Mouse (Mus musculus): ENCODE measurements around the gene Rasal1. TPM values are rescaled to one million over a fixed set of nuclear protein-coding genes. Genes with fewer than 3 reads are reported as not detected.

The Rasal1 gene
- polyA plus RNA-seq, 1 experiment from 2014 or later, result not detected

- H3K79me2 ChIP-seq (ENCODE audit: inconsistent target), result no peaks in the 10 kb centered on the region
- no peak overlapping the region for H3K27ac ChIP-seq
- no peak overlapping the region for H3K4me3 ChIP-seq (ENCODE audit: inconsistent target)
- 69% methylated on average over 5 of the region's 5 CpGs for WGBS (ENCODE audit: missing documents)
- H3K36me3 ChIP-seq (ENCODE audit: inconsistent target), result no peaks in the 10 kb centered on the region
These were observed 39.3 kb downstream of the Rasal1 start for GRCm38 (mm10) chr5:120687897-120688296.

DNA sequence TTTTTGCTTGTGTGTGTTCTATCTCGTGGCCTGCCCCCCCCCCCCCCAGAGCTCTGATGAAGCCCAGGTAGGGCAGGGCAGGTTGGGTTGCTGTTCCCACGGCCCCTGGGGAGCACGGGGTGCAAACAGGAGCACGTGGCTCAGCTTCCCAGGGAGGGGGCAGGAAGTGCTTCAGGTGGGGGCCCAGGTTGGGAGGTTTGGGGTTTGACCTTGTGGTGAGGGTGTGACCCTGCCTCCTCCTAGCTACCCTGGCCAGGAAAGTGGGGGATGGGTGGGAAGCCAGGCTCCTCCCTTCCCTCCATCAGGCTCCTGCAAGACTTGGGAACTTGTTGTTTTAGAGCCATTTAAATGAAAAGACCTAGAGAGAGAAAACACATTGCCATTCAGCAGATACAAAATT, 39.8 kb downstream of the Rasal1 start:
- H3K27ac ChIP-seq, result no peak overlapping the region
- no peaks in the 10 kb centered on the region for H3K79me2 ChIP-seq (ENCODE audit: inconsistent target)

GRCm38 (mm10) chr5:120690417-120690816, 41.8 kb downstream of the Rasal1 start:
- no peaks in the 10 kb centered on the region for H3K79me2 ChIP-seq (ENCODE audit: inconsistent target)
- WGBS (ENCODE audit: missing documents), result 94% methylated on average over 4 of the region's 4 CpGs
- H3K4me3 ChIP-seq (ENCODE audit: inconsistent target), result no peak overlapping the region
- H3K36me3 ChIP-seq (ENCODE audit: inconsistent target), result no peaks in the 10 kb centered on the region
- no peak overlapping the region for H3K27ac ChIP-seq

More for the DNA sequence above, 39.8 kb downstream of the Rasal1 start:
- Histone ChIP-seq H3K36me3 (ENCODE audit: inconsistent target) (no peaks in the 10 kb centered on the region), H3K4me3 (ENCODE audit: inconsistent target) (no peak overlapping the region)
- WGBS (ENCODE audit: missing documents), result 13% methylated on average over 4 of the region's 4 CpGs

GRCm38 (mm10) chr5:120692034-120692433, 43.4 kb downstream of the Rasal1 start:
- H3K36me3 ChIP-seq (ENCODE audit: inconsistent target), result no peaks in the 10 kb centered on the region
- no peak overlapping the region for H3K4me3 ChIP-seq (ENCODE audit: inconsistent target)
- WGBS (ENCODE audit: missing documents), result 77% methylated on average over 19 of the region's 19 CpGs
- H3K27ac ChIP-seq, result no peak overlapping the region
- H3K79me2 ChIP-seq (ENCODE audit: inconsistent target), result no peaks in the 10 kb centered on the region

DNA sequence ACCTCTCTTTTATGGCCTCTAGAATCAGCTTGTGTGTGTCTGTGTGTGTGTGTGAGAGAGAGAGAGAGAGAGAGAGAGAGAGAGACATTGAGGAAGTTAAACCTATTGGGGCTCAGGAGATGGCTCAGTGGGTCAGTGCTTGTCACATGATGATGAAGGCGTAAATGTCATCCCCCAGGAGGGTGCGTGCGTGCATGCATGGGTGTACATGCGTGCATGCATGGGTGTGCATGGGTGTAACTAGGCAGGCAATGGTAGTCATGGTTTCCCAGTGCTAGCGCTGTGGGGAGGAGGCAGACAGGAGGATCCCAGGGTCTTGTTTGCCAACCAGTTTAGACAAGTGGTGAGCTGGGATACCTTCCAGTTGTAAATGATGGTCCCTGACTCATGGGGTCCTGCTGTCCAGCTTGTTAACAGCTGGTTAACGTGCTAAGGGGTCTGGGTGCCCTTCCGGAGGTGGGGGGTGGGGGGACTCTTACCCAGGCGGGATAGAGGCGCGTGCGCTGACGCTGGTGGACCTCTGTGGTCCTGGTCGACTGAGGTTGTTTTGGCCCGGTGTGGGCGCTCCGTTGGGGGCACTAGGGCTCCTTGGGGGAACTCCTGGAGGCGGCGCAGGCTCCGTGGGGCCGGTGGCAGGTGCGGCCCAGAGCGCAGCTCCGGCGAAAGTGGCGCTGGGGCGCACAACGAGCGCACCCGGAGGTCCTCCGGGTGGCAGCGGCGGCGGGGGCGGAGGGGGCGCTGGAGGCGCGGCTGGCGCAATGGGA, 45.5 kb downstream of the Rasal1 start:
- H3K27ac ChIP-seq, result no peak overlapping the region
- 12% methylated on average over 31 of the region's 38 CpGs for WGBS (ENCODE audit: missing documents)

DNA sequence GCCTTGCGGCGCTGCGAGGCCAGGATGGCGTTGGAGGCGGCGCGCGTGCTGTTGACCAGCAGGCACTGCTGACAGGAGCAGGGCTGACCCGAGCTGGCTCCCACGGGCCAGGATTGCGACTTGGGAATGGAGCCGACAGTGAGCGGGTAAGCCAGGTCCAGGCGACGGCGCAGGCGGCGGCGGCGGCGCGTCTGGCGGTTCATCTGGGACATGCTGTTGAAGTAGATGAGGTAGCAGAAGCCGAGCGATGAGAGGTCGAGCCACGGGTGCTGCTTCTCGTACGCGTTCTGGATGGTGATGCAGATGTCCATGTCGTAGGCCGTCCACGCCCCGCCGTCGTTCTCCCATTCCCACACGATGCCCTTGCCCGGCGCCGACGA, 46.1 kb downstream of the Rasal1 start:
- H3K36me3 ChIP-seq (ENCODE audit: inconsistent target), result no peaks in the 10 kb centered on the region
- 8% methylated on average over 41 of the region's 41 CpGs for WGBS (ENCODE audit: missing documents)
- no peak overlapping the region for H3K4me3 ChIP-seq (ENCODE audit: inconsistent target)
- no peaks in the 10 kb centered on the region for H3K79me2 ChIP-seq (ENCODE audit: inconsistent target)
- no peak overlapping the region for H3K27ac ChIP-seq

More for the DNA sequence above, 45.5 kb downstream of the Rasal1 start:
- no peaks in the 10 kb centered on the region for H3K79me2 ChIP-seq (ENCODE audit: inconsistent target)
- no peaks in the 10 kb centered on the region for H3K36me3 ChIP-seq (ENCODE audit: inconsistent target)
- H3K4me3 ChIP-seq (ENCODE audit: inconsistent target), result no peak overlapping the region

- Histone ChIP-seq H3K79me2 (ENCODE audit: inconsistent target) (no peaks in the 10 kb centered on the region), H3K27ac (no peak overlapping the region), H3K36me3 (ENCODE audit: inconsistent target) (no peaks in the 10 kb centered on the region), H3K4me3 (ENCODE audit: inconsistent target) (no peak overlapping the region)
- WGBS (ENCODE audit: missing documents), result 77% methylated on average over 15 of the region's 16 CpGs
These were observed 47.6 kb downstream of the Rasal1 start for GRCm38 (mm10) chr5:120696057-120696743.

GRCm38 (mm10) chr5:120696865-120697264, 48.3 kb downstream of the Rasal1 start:
- no peak overlapping the region for H3K4me3 ChIP-seq (ENCODE audit: inconsistent target)
- 57% methylated on average over 4 of the region's 4 CpGs for WGBS (ENCODE audit: missing documents)
- H3K36me3 ChIP-seq (ENCODE audit: inconsistent target), result no peaks in the 10 kb centered on the region
- H3K79me2 ChIP-seq (ENCODE audit: inconsistent target), result no peaks in the 10 kb centered on the region
- H3K27ac ChIP-seq, result no peak overlapping the region

GRCm38 (mm10) chr5:120698181-120698580, 49.6 kb downstream of the Rasal1 start:
- H3K36me3 ChIP-seq (ENCODE audit: inconsistent target), result no peaks in the 10 kb centered on the region
- H3K27ac ChIP-seq, result no peak overlapping the region
- no peaks in the 10 kb centered on the region for H3K79me2 ChIP-seq (ENCODE audit: inconsistent target)
- WGBS (ENCODE audit: missing documents), result 68% methylated on average over 3 of the region's 3 CpGs
- no peak overlapping the region for H3K4me3 ChIP-seq (ENCODE audit: inconsistent target)

GRCm38 (mm10) chr5:120698801-120699391, 50.3 kb downstream of the Rasal1 start:
- 75% methylated on average over 16 of the region's 16 CpGs for WGBS (ENCODE audit: missing documents)
- no peaks in the 10 kb centered on the region for H3K36me3 ChIP-seq (ENCODE audit: inconsistent target)
- H3K4me3 ChIP-seq (ENCODE audit: inconsistent target), result no peak overlapping the region
- no peaks in the 10 kb centered on the region for H3K79me2 ChIP-seq (ENCODE audit: inconsistent target)
- no peak overlapping the region for H3K27ac ChIP-seq

- Histone ChIP-seq H3K4me3 (ENCODE audit: inconsistent target) (no peak overlapping the region), H3K36me3 (ENCODE audit: inconsistent target) (no peaks in the 10 kb centered on the region), H3K27ac (no peak overlapping the region), H3K79me2 (ENCODE audit: inconsistent target) (no peaks in the 10 kb centered on the region)
- 60% methylated on average over 11 of the region's 11 CpGs for WGBS (ENCODE audit: missing documents)
These were observed 52.6 kb downstream of the Rasal1 start for GRCm38 (mm10) chr5:120700996-120701790.

GRCm38 (mm10) chr5:120702421-120702820, 53.8 kb downstream of the Rasal1 start:
- Histone ChIP-seq H3K4me3 (ENCODE audit: inconsistent target) (no peak overlapping the region), H3K27ac (no peak overlapping the region), H3K36me3 (ENCODE audit: inconsistent target) (no peaks in the 10 kb centered on the region), H3K79me2 (ENCODE audit: inconsistent target) (no peaks in the 10 kb centered on the region)
- WGBS (ENCODE audit: missing documents), result 88% methylated on average over 4 of the region's 4 CpGs

DNA sequence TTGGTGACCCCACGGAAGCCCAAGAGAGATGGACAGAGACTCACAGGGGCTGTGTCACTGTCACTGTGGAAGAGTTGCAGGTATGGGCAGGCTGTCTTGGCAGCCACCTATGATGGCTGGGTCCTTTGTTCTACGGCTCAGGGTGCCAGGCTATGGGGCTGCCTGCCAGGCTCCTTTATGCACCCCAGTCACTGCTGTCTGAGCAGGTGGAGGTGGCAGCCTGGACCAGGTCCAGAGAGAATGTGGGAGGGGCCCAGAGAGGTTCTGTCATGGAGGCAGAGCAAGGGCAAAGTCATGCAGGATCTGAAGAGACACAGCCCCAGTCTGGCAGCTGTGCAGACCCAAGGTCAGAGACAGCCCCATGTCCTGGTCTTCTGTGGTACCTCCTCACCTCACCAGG, 54.4 kb downstream of the Rasal1 start:
- no peaks in the 10 kb centered on the region for H3K36me3 ChIP-seq (ENCODE audit: inconsistent target)
- H3K79me2 ChIP-seq (ENCODE audit: inconsistent target), result no peaks in the 10 kb centered on the region
- WGBS (ENCODE audit: missing documents), result 88% methylated on average over 2 of the region's 2 CpGs
- no peak overlapping the region for H3K27ac ChIP-seq
- no peak overlapping the region for H3K4me3 ChIP-seq (ENCODE audit: inconsistent target)

GRCm38 (mm10) chr5:120703660-120704059, 55.0 kb downstream of the Rasal1 start:
- Histone ChIP-seq H3K27ac (no peak overlapping the region), H3K36me3 (ENCODE audit: inconsistent target) (no peaks in the 10 kb centered on the region), H3K4me3 (ENCODE audit: inconsistent target) (no peak overlapping the region), H3K79me2 (ENCODE audit: inconsistent target) (no peaks in the 10 kb centered on the region)
- whole genome bisulfite sequencing (ENCODE audit: missing documents), result 95% methylated on average over 3 of the region's 3 CpGs

All from macrophage (primary cell).